Mouse (Mus musculus) adrenal gland, postnatal 36 days (tissue): ENCODE measurements around the gene Mgat4c. TPM values are rescaled to one million over a fixed set of nuclear protein-coding genes. Genes with fewer than 3 reads are reported as not detected.
A peak's percentile ranks its signal among the peaks of the same experiment; 100 is the strongest.

Experiments
- DNase-seq, 2 experiments: peaks; one replicate each; pipeline ENCODE4 v3.0.0; 2021; ENCODE audit warnings: mixed read lengths in 1 of 2
- long read RNA-seq, 2 experiments: library from polyadenylated mRNA; stranded (forward); transcript quantifications; one replicate each; pipeline ENCODE4 v2.0.0; 2021; ENCODE audit warnings: borderline sequencing depth in 2 of 2
- total RNA-seq, 2 experiments: library from RNA; stranded (reverse); gene quantifications; 2 replicates each; pipeline ENCODE4 v1.2.3; 2021

The Mgat4c gene
- 10 to 100 TPM in 1 of 2 experiments, 1 to 10 TPM in 1; 6.8 to 58.0 TPM for total RNA-seq
- long read RNA-seq, experiment 1, transcript Mgat4c-202 (4 exons, 2,603 nt), result major isoform, 43 of 56 reads
- long read RNA-seq, experiment 1, partial matches to known transcripts, result 0 of 56 reads
- long read RNA-seq, experiment 1, other reads (novel, unspliced or antisense), result 13 of 56 reads
- long read RNA-seq, experiment 2, partial matches to known transcripts, result 0 of 2 reads
- long read RNA-seq, experiment 2, other reads (novel, unspliced or antisense), result 2 of 2 reads

DNA sequence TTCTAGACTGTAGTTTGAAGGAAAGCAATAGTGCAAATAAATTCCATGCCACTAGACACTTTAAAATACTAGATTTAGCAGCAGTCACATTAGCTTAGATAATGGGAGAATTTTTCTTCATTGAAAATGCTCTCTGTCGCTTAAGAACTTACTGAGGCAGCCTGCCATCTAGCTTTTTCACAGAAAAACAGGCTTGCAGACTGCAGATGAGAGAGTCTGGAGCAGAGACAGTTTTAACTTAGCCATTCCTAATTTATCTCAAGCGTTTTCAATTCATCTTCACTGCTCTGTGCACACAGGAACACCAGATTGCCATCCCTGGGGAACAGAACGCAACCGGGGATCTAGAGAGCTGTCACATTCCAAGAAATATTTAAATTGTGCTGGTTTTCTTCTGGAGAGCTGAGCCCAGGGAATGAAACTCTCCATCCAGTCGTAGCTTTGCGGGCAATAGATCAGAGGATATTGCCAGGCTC, at the start of gene Mgat4c:
Gene Mgat4c, plus strand, starts transcription at position 51 of the 476 bp plus-strand sequence.
- DNase-seq, result no peak

GRCm38 (mm10) chr10:101635266-101635665, 46.0 kb upstream of the Mgat4c start:
- no peak for DNase-seq

GRCm38 (mm10) chr10:101641048-101641447, 40.2 kb upstream of the Mgat4c start:
- no peak for DNase-seq

DNA sequence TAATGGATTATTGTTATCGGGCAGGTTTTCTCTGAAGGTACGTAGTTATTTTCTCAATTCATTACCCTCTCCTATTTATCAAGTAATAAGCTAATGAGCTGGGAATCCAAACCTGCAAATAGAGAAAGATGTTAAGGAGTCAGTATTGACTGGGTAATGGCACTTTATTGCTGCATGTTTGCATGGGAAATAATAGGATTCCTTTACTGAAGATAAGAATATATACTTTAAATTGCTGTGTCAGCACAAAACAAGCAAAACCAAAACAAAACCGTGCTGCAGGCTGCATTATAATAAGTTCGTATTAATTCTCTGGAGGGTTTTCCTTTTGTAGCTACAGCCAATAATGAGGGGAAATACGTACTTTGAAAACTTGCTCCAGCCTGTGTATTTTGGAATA, 627 bp downstream of the Mgat4c start:
- no peak for DNase-seq

DNA sequence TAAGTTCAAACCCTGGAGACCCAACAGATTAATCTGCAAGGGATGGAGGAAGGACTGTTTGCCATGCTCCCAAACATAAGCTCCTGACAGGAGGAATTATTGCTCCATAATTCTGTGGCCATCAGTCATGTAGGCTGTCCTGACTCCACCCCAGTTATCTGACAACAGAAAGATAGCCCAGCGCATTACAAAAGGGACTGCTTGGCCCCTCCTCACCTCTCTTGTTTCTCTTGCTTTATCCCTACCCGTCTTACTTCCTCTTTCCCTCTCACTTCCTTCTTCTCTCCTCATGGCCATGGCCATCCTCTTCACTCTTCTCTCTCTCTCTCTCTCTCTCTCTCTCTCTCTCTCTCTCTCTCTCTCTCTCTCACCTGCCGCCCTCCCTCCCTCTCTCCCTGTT, 80.5 kb downstream of the Mgat4c start:
- DNase-seq, result no peak

GRCm38 (mm10) chr10:101770688-101771087, 89.4 kb downstream of the Mgat4c start:
- DNase-seq, result no peak

GRCm38 (mm10) chr10:101771157-101771556, 89.9 kb downstream of the Mgat4c start:
- no peak for DNase-seq

GRCm38 (mm10) chr10:101783161-101783744, 102.0 kb downstream of the Mgat4c start:
- DNase-seq, result no peak

- DNase-seq, result no peak
Observed at GRCm38 (mm10) chr10:101795507-101795906, 114.2 kb downstream of the Mgat4c start.

- no peak for DNase-seq
Observed at GRCm38 (mm10) chr10:101798831-101799474, 117.7 kb downstream of the Mgat4c start.

DNA sequence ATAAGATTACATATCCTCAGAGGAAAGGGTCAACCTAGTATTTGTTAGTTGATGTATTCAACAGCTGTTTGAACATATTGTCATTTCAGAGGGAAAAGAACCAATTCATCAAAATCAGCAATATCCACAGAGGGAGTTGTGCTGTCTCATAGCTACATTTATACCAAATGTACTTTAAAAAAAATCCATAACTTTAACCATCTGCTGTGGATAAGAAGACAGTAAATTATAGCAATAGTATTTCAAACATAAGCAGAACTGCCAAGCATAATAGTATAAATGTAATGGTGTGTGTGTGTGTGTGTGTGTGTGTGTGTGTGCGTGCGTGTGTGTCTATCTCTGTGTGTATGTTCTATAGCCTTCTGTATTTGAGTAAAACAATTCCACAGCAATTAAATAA, 127.5 kb downstream of the Mgat4c start:
- no peak for DNase-seq

DNA sequence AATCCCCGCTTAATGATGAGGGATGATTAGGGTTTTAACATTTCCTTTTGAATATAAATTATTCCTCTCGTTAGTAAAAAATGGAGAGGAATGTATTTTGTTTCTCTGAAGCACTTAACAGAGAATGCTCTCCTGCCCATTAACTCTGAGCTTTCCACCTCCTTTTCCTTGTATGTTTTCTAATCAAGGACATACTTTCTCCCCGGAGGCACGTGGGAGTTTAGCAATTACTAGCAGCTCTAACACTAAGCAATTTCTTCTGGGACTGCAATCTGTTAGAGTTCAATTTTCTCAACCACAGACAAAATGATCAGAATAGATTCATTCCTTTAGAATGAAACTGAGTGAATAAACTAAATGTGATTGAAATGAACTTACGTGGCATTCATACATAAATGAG, 135.6 kb downstream of the Mgat4c start:
- no peak for DNase-seq

DNA sequence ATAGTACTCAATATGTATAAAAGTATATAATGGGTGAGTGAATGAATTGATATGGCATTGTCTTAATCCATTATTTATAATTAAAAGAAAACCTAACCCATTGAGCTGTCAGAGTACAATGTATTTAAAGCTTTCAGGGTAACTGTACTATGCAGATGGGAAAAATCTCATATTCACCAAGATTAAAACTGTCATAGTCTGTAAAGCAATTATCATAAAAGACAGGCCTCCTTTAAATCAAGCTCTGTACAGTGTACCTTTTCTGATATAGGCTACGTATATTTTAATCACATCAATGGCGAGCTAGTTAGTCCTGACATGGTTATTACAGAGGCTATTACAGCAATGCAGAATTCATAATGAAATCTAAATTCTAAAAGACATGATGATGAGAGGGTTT, 146.7 kb downstream of the Mgat4c start:
- no peak for DNase-seq

DNA sequence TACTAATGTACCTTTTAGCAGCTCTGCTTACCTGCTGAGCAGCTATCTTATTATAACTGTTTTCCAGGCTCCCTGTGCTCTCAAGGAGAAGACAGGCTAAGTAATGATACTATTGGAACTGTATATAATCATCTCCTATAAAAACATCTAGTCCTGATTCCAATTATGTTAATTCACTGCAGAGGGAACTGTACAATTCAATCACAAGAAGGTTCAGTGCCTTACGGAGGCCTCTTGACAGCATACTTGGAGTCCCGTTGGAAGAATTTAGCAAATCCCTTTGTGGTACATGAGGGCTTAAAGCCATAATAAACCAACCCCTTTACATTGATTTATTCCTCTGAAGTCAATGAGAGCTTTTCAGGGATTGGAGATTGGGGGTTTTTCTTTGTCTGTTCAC, 174.8 kb downstream of the Mgat4c start:
- DNase-seq, result no peak

- DNase-seq, result no peak
Observed at GRCm38 (mm10) chr10:101889866-101890265, 208.6 kb downstream of the Mgat4c start.

- DNase-seq, result no peak
Observed at GRCm38 (mm10) chr10:101917328-101917814, 236.1 kb downstream of the Mgat4c start.

- no peak for DNase-seq
Observed at GRCm38 (mm10) chr10:101997612-101998011, 316.3 kb downstream of the Mgat4c start.

GRCm38 (mm10) chr10:102042513-102042912, 361.2 kb downstream of the Mgat4c start:
- DNase-seq, result peak; percentile 2 to 14

GRCm38 (mm10) chr10:102056218-102056617, 374.9 kb downstream of the Mgat4c start:
- DNase-seq, result no peak

DNA sequence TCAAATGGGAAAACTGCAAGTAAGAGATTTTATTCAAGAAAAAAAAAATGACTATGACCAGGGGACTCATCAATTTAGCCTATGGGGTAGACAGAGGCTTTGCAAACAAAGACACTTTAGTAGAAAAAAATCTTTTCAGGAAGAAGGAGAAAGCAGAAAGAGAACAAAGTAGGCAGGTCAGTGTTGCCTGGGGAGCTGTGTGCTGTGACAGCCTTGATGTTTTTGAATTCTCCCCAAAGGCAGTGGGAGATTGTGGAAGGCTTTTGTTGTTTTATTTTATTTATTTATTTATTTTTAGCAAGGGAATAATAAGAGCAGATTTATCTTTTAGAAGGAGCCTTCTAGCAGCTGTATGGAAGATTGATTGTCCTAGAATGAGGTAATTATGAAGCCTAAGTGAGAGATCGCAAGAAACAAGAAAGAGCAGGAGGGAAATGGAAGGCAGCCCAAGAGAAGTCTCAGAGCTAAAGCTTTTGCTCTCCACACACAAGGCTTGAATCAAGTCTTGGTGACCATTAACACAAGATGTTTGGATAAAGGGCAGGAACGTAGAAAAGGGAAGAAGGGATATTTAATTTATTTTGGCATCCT, 375.8 kb downstream of the Mgat4c start:
- no peak for DNase-seq

GRCm38 (mm10) chr10:102074541-102075398, 393.5 kb downstream of the Mgat4c start:
- DNase-seq, result no peak

- no peak for DNase-seq
Observed at GRCm38 (mm10) chr10:102123153-102123552, 441.9 kb downstream of the Mgat4c start.
